ENCODE assay signal across 7 mouse cellular contexts in genomic region chr12:85532221-85532612, GRCm38 (mm10). TPM values are rescaled to one million over a fixed set of nuclear protein-coding genes. Genes with fewer than 3 reads are reported as not detected.
DNase-seq lines count a peak whose midpoint lies in the region; ATAC-seq lines count a peak whose summit lies in the region.

No protein-coding gene starts in this region.

- DNase-seq in heart, embryonic 10.5 days (ENCODE audit: low spot score) = no peak
- no peak for DNase-seq in liver, embryonic 13.5 days
- peak; percentile 59 for DNase-seq in heart, postnatal 4 days
- DNase-seq in naive thymus-derived CD4-positive, alpha-beta T cell, adult 2 months (ENCODE audit: low read depth) = peak; percentile 6
- no peak for DNase-seq in retina, embryonic 14.5 days (ENCODE audit: low spot score)

- no peak overlapping the region; the same call in 1 of the 2 replicates for H3K4me2 ChIP-seq in heart, embryonic 16.5 days (ENCODE audit: low read depth, low read length)
- H3K4me2 ChIP-seq in liver, embryonic 13.5 days = no peak overlapping the region
- H3K4me2 ChIP-seq in liver, embryonic 12.5 days = no peak overlapping the region

- H3K4me1 ChIP-seq in heart, embryonic 16.5 days (ENCODE audit: control insufficient read depth, insufficient read depth, low read length) = peaks cover 16% of the 10 kb centered on the region
- H3K4me1 ChIP-seq in heart, embryonic 10.5 days = peaks cover 6% of the 10 kb centered on the region; the same call in 1 of the 2 replicates
- peaks cover 15% of the 10 kb centered on the region; the same call in 1 of the 2 replicates for H3K4me1 ChIP-seq in liver, embryonic 13.5 days (replicated peaks)
- H3K4me1 ChIP-seq in liver, embryonic 12.5 days = peaks cover 6% of the 10 kb centered on the region; the same call in 1 of the 2 replicates

- whole genome bisulfite sequencing in heart, embryonic 16.5 days = 72% methylated on average over 3 of the region's 3 CpGs
- 84% methylated on average over 3 of the region's 3 CpGs for WGBS in heart, embryonic 10.5 days
- WGBS in liver, embryonic 13.5 days (ENCODE audit: insufficient replicate concordance) = 62% methylated on average over 3 of the region's 3 CpGs
- 58% methylated on average over 3 of the region's 3 CpGs for WGBS in liver, embryonic 12.5 days (ENCODE audit: insufficient replicate concordance)

- no peaks in the 10 kb centered on the region for H3K36me3 ChIP-seq in heart, embryonic 16.5 days (ENCODE audit: control insufficient read depth, insufficient read depth)
- no peaks in the 10 kb centered on the region for H3K36me3 ChIP-seq in heart, embryonic 10.5 days
- no peaks in the 10 kb centered on the region for H3K36me3 ChIP-seq in liver, embryonic 13.5 days
- no peaks in the 10 kb centered on the region for H3K36me3 ChIP-seq in liver, embryonic 12.5 days

- no peak for ATAC-seq in heart, embryonic 16.5 days (replicated peaks; ENCODE audit: extremely low read depth, insufficient read depth, low FRiP score)
- 0 out of 2 replicates have a peak, but pooled peaks have one; percentile 4 for ATAC-seq in liver, embryonic 13.5 days (ENCODE audit: low read depth)
- ATAC-seq in liver, embryonic 12.5 days = no peak

- no peak overlapping the region for H3K9ac ChIP-seq in heart, embryonic 16.5 days (ENCODE audit: low read length)
- no peak overlapping the region for H3K9ac ChIP-seq in liver, embryonic 13.5 days
- no peak overlapping the region for H3K9ac ChIP-seq in liver, embryonic 12.5 days

- no peak overlapping the region for H3K4me3 ChIP-seq in heart, embryonic 16.5 days (ENCODE audit: low read length)
- no peak overlapping the region for H3K4me3 ChIP-seq in heart, embryonic 10.5 days
- no peak overlapping the region for H3K4me3 ChIP-seq in liver, embryonic 13.5 days (replicated peaks)
- no peak overlapping the region for H3K4me3 ChIP-seq in liver, embryonic 12.5 days

- H3K27ac ChIP-seq in heart, embryonic 16.5 days (ENCODE audit: low read length) = peak overlapping the region; percentile 73
- no peak overlapping the region for H3K27ac ChIP-seq in heart, embryonic 10.5 days
- H3K27ac ChIP-seq in liver, embryonic 13.5 days = no peak overlapping the region
- H3K27ac ChIP-seq in liver, embryonic 12.5 days = no peak overlapping the region

- H3K9me3 ChIP-seq in heart, embryonic 16.5 days (replicated peaks; ENCODE audit: control insufficient read depth, low read length) = no peaks in the 10 kb centered on the region
- no peaks in the 10 kb centered on the region for H3K9me3 ChIP-seq in heart, embryonic 10.5 days
- no peaks in the 10 kb centered on the region for H3K9me3 ChIP-seq in liver, embryonic 13.5 days (replicated peaks)
- H3K9me3 ChIP-seq in liver, embryonic 12.5 days (replicated peaks) = no peaks in the 10 kb centered on the region

- no peaks in the 10 kb centered on the region for H3K27me3 ChIP-seq in heart, embryonic 16.5 days (ENCODE audit: control insufficient read depth, insufficient read depth, low read length)
- no peaks in the 10 kb centered on the region for H3K27me3 ChIP-seq in heart, embryonic 10.5 days (ENCODE audit: insufficient read depth, poor library complexity, severe bottlenecking)
- no peaks in the 10 kb centered on the region for H3K27me3 ChIP-seq in liver, embryonic 13.5 days
- no peaks in the 10 kb centered on the region for H3K27me3 ChIP-seq in liver, embryonic 12.5 days (replicated peaks)

RNA-seq across cellular contexts. Expression of gene Fos, which starts 58.5 kb away (rescaled TPM):
- polyA plus RNA-seq in heart, embryonic 16.5 days (2015; fragmentation: Nextera tagmentation; extraction: Ambion mirVana) = 5.0 and 6.6 TPM in 2 replicates
- 6.1 and 7.5 TPM in 2 replicates for polyA plus RNA-seq in heart, embryonic 10.5 days (2016; fragmentation: Nextera tagmentation; extraction: Ambion mirVana)
- polyA plus RNA-seq in liver, embryonic 13.5 days (2015; fragmentation: Nextera tagmentation; extraction: Ambion mirVana) = 1.5 and 1.7 TPM in 2 replicates
- polyA plus RNA-seq in liver, embryonic 12.5 days (2016; fragmentation: Nextera tagmentation; extraction: Ambion mirVana) = 1.4 and 1.5 TPM in 2 replicates
- 1 to 10 TPM; 5.6 to 9.9 TPM for total RNA-seq in heart, postnatal 4 days (2021)

Comparison
In these comparisons a context has a peak if more than half of its experiments do, and no peak if none do; other contexts are left out.
1. DNase-seq: peak in heart, postnatal 4 days (single experiment) and naive thymus-derived CD4-positive, alpha-beta T cell, adult 2 months (single experiment); none in heart, embryonic 10.5 days (single experiment), liver, embryonic 13.5 days (single experiment) and retina, embryonic 14.5 days (single experiment).